Mouse (Mus musculus) R1 (cell line): Measurements from ENCODE around the gene Serpinb6e.

Experiments
- DNase-seq: peaks from one replicate; pipeline ENCODE4 v3.0.0-alpha.2; 2018; ENCODE audit warnings: low read depth, low spot score

Gene Serpinb6e

GRCm38 (mm10) chr13:33843308-33843707 lies at the start of gene Serpinb6e:
TSS of gene Serpinb6e (minus strand) at chr13:33843408.
- no peak for DNase-seq

GRCm38 (mm10) chr13:33830751-33831150 lies 12.5 kb downstream of the Serpinb6e start:
- DNase-seq = no peak

GRCm38 (mm10) chr13:33823421-33823820 lies 19.8 kb downstream of the Serpinb6e start:
- no peak for DNase-seq

- DNase-seq = peak; percentile 45
Measured at GRCm38 (mm10) chr13:33821490-33822143, 21.6 kb downstream of the Serpinb6e start.
